19 mouse cellular contexts compared by ENCODE assay signal in the genomic region with DNA sequence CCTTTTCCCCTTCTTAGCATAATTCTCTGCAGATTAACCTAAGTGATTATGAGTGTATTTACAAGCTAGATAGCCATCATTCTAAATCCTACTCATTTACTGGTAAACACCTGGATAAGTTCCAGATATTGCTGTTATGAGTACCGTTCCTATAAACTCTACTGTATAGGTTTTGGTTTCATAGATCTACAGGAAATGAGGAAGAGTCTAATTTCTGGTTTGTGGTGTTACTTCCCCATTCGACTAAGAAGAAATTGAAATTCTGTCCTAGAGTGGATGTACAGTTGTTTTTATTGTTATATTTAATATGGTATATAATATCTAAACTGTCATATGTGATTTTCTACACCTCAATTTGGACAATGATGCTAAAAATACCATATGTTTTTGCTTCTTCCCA.
DNase-seq lines count a peak whose midpoint lies in the region; ATAC-seq lines count a peak whose summit lies in the region.
"Had no signal": no experiment of that assay in that cellular context is flagged by ENCODE, and none has a peak within 500 bp of the region (broad histone marks: within the 10 kb centered on the region; RNA-seq: fewer than 3 reads in every experiment).

No protein-coding gene starts in this region.

- ATAC-seq in granulocyte monocyte progenitor cell, adult 5-6 weeks (replicated peaks; ENCODE audit: poor library complexity, severe bottlenecking): peak; percentile 80
- peak; percentile 64 for ATAC-seq in megakaryocyte, adult 5-6 weeks (ENCODE audit: poor library complexity, severe bottlenecking)
- peak; percentile 69 for ATAC-seq in megakaryocyte progenitor cell, adult 5-6 weeks (replicated peaks; ENCODE audit: poor library complexity)
- ATAC-seq: activated CD4-positive, CD25-positive, alpha-beta regulatory T cell, adult 4 months; CD4-positive, CD25-positive, alpha-beta regulatory T cell, adult 4 months; Patski had no signal

- no peak for DNase-seq in urinary bladder, postnatal 25 days (ENCODE audit: low spot score)
- DNase-seq in heart, postnatal 36 days: no peak
- DNase-seq in heart, adult 11 months: no peak
- DNase-seq: adrenal gland, adult 2 months; adrenal gland, adult 8-10 months; adrenal gland, postnatal 10 days; adrenal gland, postnatal 14 days; adrenal gland, postnatal 25 days; adrenal gland, postnatal 36 days; B cell, adult 2 months; cerebellum, adult 11 months; cerebellum, adult 11-12 months; cerebellum, adult 18-20 months had no signal

- intact Hi-C loops in heart, postnatal 36 days (cut with DNase I): no loop called here
